Mouse (Mus musculus) G1E (cell line): ENCODE measurements around the gene Actr8.

Source experiments
- CTCF ChIP-seq: IDR thresholded peaks from 2 replicates; pipeline ENCODE4 v1.5.1; 2012; ENCODE audit warnings: low read depth, low read length, inconsistent platforms, mixed read lengths
- GATA1 ChIP-seq: IDR thresholded peaks from 2 replicates; pipeline ENCODE4 v1.6.1; 2012; ENCODE audit warnings: borderline replicate concordance, low read length, inconsistent platforms, mixed read lengths
- POLR2AphosphoS5 ChIP-seq: IDR thresholded peaks from 2 replicates; pipeline ENCODE4 v1.6.1; 2012; ENCODE audit warnings: low read depth, low read length, inconsistent platforms; ENCODE audit not compliant: insufficient replicate concordance
- TAL1 ChIP-seq: conservative IDR thresholded peaks from 2 replicates; pipeline ENCODE4 v1.6.1; 2012; ENCODE audit warnings: low read depth, low read length, inconsistent platforms, mixed read lengths

GRCm38 (mm10) chr14:29987739-29988138 lies 9.6 kb downstream of the Actr8 start:
- no peak for TF ChIP-seq GATA1
- TF ChIP-seq CTCF = no peak
- TF ChIP-seq TAL1 = no peak
- no peak for TF ChIP-seq POLR2AphosphoS5
